Mouse (Mus musculus): Measurements from ENCODE around the gene Mecom.
A peak's percentile ranks its signal among the peaks of the same experiment; 100 is the strongest.

DNA sequence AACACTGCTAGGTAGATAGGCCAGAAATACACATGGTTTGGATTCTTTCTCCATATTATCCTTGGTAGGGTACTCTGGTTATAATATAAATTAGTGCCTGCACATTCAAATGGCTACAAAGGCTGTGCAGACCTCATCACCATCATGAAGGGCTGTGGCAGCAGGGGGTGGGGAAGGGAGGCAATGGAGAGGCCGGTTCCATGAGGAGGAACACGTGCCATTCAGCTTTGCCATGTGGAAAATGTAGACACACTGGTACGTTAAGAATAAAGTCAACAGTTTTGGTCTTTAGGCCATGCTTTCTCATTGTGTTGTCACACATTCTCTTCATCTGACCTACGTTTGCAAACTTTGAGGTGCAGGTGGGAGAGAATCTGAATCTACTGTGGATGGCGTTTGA lies 264.2 kb downstream of the Mecom start:
- TF ChIP-seq EP300 (IDR thresholded peaks at IDR 0.05) (0 out of 2 replicates have a peak, but pooled peaks have one; percentile 7), CTCF (IDR thresholded peaks at IDR 0.05) (no peak)
